Mouse (Mus musculus) kidney, postnatal 10 days (tissue): ENCODE data around the gene Pi4ka.

Experiments
- DNase-seq: peaks from one replicate; pipeline ENCODE4 v3.0.0; 2021; ENCODE audit warnings: mixed read lengths

Pi4ka gene

DNA sequence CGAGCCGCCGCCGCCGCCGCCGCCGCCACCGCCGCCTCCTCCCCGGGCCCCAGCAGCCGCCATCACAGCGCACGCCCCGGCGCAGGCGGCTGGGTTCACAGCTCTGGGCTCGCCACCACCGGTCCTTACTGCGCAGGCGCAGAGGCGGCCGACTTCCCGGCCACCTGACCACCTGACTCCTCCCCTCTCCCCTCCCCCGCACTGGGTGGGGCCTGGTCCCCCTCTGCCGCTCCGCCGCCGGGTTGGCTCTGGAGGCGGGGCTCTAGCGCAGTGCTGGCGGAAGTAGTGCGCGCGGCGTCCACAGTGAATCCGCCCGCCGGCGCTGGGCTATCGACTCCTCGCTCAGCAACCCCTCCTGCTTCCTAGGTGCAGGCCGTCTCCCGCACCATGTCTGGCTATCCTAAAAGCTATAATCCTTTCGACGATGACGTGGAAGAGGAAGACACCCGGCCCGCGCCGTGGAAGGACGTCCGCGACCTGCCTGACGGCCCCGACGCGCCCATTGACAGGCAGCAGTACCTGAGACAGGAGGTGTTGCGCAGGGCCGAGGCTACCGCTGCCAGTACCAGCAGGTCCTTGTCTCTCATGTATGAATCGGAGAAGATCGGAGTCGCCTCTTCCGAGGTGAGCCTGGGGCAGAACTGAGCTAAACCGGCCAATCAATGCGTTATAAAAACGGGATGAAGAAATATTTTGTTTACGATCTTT lies at the start of gene Pi4ka, which contains the start of gene Snap29:
Gene Pi4ka, minus strand, starts transcription at position 579 of the 708 bp plus-strand sequence.
Gene Snap29, plus strand, starts transcription at position 251 of the 708 bp plus-strand sequence.
- peak; percentile 100 for DNase-seq

DNA sequence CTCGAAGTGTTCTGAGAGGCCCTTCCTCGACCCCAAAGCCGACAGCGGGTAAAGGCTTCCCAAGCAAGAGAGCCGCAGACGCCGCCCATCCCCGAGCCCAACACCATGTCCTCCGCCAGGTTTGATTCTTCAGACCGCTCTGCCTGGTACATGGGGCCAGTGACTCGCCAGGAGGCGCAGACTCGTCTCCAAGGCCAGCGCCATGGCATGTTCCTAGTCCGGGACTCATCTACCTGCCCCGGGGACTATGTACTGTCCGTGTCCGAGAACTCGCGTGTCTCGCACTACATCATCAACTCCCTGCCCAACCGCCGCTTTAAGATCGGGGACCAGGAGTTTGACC lies 46.2 kb upstream of the Pi4ka start:
- DNase-seq: peak; percentile 68

DNA sequence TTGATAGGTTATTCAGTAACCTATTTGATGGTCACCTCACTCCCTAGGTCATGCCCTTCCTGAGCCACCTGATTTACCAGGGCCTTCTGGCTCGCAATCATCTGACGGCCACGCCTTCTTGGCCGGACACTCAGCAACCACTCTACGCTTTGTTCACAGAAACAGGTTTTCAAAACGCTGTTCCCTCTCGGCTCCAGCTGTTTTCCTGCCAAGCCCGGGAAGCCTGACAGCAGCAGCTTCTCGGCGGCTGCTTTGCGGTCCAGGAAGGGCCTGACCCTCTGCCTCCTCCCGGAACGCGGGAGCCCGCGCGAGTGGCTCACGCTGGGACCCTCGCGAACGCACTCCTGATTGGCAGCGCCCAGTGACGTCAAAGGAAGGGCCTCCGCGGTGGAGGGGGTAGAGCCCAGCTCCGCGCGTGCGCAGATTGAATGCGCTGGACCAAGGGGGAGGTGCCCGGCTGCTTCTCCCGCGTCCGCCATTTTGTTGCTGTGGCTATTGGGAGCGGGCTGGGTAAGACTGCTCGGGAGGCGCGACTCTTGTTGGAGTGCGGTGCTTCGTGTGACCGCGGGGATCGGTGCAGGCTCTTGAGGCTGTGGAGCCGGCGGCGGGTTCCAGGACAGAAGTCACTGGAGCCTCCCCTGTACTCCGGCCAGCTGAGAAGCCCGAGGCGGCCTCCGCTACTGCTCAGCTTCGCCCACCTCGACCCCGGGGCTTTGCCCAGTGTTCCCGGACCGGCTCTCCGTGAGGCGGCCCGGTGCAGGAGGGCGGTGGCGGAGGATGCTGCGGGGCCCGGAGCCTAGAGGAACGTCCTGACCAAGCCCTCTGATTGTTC lies 45.6 kb upstream of the Pi4ka start, which contains the start of gene Crkl:
Gene Crkl, plus strand, starts transcription at position 447 of the 832 bp plus-strand sequence.
- peak; percentile 98 for DNase-seq

DNA sequence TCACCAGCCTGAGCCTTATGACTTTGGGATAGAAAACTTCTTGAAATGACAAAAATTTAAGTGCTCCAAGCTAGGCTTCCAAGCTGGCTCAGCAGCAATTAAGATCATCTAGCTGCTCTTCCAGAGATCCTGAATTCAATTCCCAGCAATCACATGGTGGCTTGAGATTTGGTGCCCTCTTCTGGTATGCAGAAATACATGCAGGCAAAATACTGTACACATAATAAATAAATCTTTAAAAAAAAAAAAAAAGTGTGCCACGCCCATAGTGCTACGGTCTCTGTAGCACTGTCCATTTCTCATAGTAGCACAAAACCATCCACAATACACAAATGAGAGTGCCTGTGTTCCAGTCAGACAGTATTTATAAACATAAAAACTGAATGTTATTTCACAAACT lies 26.5 kb upstream of the Pi4ka start:
- DNase-seq: peak; percentile 14

DNA sequence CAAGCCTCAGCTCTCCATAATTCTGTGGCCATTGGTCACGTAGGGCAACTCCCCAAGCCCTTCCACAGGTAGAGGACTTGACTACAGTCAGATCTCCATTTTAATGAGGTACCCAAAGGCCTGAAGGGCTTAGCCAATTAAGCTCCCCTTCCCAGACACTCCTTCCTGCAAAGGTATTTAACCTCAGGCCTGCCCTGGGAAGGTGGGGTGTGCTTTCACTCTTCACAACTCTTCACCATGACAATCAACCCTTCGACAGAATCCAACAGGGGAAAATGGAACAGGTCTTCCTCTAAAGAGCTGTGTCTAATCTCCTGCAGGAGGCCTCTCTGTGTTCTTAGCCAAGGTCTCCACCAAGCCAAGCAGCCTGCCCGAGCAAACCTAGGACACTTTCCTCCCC lies 16.9 kb upstream of the Pi4ka start:
- DNase-seq: no peak

DNA sequence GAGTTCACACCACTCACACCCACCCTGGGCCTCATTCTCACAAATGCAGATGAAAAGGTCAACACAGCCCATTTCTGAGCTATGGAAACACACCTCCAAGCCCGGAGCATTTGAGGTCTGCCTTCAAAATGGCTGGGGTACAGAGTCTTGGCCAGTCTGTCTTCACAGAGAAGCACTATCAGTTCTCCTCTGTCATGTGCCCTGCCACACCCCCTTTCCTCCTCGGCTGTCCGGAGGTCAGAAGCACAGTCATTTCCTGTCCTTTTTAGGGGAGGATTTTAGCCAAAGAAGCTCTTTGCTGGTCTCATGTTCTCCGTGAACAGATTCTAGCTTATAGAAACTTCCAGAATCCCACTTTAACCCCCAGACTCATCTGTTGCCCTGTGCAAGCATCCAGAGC lies 4.1 kb upstream of the Pi4ka start:
- peak; percentile 42 for DNase-seq

DNA sequence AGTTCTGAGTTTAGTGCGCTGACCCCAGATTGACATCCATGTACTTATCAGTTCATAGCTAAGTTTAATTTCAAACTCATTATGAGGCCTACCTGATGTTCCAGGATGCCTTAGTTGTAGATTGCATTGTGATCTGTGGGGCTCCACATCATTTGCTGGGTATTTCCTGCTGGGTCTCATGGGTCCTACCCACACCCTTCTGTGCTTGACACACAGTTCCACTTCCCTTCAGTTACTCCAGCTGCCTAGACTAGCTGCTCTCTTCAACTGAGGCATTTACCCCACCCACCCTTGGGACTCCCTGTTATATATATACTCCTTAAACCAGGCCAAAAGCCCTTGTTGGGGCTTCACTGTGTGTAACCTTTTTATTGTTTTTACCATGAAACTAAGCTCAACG lies 2.9 kb upstream of the Pi4ka start:
- DNase-seq: no peak

DNA sequence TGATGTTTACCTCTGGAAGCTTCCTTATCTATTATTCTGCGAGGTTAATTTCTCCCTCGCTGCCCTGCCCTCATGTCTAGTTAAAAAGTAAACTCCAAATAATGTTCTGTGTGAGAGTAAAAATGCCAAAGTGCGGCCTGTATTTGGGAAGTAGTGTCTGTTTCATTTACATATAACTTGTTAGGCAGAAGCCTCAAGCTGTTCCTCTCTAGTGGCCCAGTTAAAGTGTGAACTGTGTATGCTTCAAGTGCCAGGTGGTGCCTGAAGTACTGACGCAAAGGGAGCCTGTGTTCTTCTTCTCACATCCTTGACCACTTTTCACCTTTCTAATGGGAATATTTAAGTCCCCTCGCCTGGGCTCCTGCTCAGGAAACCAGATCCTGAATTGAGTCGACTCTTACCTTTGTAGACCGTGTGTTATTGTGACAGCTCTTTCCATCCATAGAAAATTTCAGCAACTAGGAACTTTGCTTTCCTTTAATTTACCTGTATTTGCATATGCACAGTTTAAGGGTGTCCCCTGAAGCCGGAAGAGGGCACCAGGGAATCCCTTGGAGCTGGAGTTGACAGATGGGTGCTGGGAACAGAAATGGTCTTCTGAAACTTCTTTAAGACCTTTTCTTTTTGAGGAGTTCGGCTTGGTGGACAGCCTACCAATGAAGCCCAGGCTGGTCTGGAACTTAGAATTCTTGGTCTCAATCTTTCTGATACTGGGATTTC lies 558 bp upstream of the Pi4ka start:
- DNase-seq: peak; percentile 13

DNA sequence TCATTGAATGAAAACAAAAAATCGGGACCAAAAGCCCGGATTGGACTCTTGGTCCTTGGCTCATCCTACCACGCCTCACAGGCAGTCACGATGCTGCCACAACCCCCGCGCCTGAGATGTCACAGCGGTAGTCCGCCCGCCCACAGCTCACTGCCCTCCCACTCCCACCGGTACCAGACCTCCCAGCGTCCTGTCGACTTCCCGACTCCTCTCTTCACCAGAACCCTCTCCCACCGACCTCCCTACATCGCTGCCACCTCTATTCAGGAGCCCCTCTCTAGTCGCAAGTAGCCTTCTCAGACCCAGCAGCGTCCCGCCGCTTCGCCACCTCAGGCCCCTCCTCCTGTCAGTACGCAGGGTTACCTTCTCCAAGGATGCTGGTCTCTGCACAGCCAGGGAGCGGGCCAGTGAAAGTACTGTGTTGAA lies 830 bp downstream of the Pi4ka start:
- peak; percentile 76 for DNase-seq

DNA sequence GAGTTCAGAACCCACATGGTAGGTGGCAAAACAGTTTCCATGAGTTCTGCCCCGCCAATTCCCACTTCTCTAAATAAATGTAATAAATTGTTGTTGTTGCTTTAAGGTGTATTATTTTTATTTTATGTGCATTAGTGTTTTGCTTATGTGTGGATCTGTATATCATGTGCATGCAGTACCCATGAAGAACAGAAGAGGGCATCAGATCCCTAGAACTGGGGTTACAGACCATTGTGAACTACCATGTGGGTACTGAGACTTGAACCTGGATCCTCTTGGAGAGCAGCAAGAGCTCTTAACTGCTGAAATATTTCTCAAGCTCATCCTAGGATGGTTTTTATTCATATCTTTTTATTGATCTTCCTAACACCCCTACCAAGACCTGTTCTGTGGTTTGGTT lies 3.3 kb downstream of the Pi4ka start:
- DNase-seq: peak; percentile 54

DNA sequence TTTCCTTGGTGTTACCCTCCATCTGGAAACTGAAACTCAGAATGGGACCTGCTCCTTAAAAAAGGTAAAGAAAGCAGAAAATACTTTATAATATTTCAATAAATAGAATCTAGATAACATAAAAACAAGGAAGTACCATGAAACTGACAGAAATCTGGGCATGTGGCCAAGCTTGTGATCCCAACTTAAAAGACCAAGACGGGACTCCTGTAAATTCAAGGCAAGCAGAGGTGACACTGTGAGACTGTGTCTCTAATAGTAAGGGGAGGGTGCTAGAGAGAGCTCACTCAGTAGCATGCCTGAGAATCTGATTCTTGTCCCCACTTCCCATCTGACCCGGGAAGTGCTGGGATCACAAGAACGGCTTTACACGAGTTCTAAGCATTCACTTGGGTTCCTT lies 13.3 kb downstream of the Pi4ka start:
- peak; percentile 49 for DNase-seq

DNA sequence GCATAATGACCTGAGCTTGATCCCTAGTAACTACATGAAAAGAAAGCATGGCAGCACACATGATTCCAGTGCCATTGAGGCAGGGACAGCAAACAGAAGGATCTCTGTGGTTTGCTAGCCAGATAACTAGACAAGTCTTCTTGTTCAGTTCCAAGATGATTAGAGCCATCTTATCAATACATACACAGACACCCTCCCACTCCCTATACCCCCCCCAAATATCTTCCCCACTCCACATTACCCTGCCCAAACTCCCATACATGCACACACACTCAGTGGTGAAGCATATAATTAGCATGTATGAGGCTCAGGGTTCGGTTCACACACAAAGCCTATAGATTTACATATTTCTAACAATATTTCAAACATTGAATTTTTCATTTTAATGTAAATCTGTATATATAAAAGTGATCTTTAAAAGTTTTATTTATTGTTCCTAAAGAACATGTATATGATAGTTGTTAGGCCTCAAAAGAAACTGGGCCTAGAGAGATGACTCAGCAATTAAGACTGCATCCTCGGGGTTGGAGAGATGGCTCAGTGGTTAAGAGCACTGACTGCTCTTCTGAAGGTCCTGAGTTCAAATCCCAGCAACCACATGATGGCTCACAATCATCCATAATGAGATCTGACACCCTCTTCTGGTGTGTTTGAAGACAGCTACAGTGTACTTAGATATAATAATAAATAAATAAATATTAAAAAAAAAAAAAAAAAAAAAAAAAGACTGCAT lies 22.4 kb downstream of the Pi4ka start:
- no peak for DNase-seq

DNA sequence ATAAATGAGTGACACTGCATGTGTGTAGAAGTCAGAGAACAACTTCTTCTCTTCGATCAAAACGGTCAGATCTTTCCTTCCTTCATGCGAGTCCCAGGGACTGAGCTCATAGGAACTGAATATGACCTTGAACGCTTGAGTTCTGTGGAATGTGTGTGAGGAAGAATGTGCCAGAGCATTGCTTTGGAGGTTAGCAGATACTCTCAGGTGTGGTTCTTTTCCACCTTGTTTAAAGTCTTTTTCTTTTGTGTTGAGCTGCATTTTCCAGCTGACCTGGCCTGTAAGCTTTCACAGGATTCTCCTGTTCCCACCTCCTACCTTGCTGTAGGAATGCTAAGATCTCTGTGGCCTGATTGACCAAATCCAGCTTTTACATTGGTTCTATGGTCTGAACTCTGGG lies 23.8 kb downstream of the Pi4ka start:
- no peak for DNase-seq

DNA sequence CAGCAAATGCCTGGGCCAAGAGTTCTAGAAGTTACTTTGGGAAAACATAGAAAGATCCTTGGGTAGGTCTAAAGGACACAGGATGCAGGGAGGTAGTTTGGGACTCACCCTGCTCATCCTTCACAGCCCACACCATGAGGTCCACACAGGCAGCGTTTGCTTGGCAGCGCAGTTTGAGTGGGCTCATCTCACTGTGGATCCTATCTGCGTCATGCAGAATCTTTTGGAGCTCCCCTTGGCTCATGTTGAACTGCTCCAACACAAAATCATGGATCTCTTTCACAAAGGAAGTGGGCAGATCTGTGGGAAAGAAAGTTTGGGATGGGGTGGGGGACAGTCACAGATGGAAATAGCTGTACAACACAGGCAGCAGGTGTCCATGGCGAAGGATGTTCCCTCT lies 47.3 kb downstream of the Pi4ka start:
- no peak for DNase-seq

DNA sequence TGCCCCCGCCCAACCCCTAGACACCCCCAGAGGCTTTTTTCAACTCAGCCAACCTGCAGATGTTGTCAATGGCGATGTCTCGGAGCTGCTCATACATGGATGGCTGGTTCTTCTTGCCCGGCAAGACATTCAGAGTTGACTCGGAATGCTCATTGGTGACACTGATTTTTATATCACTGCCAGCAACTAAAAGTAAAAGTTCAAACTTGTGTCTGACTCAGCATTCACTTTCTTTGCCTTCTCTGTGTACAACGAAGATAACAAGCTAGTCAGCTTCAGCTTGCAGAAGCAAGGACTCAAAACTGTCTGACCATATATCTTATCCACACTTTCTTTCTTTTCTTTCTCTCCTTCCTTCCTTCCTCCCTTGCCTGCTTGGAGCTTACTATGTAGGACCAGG lies 50.1 kb downstream of the Pi4ka start:
- DNase-seq: no peak

DNA sequence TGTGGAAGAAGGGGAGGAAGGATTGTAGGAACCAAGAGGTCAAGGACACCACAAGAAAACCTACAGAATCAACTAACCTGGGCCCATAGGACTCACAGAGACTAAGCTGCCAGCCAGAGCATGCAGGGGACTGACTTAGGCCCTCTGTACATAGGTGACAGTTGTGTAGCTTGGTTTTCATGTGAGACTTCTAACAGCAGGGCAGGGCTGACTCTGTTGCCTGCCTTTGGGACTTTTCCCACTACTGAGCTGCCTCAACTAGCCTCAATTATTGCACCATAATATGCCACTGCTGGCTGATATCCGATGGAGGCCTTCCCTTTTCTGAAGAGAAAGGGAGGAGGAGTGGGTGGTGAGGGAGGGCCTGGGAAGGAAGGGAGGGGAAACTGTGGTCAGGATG lies 59.3 kb downstream of the Pi4ka start:
- no peak for DNase-seq

DNA sequence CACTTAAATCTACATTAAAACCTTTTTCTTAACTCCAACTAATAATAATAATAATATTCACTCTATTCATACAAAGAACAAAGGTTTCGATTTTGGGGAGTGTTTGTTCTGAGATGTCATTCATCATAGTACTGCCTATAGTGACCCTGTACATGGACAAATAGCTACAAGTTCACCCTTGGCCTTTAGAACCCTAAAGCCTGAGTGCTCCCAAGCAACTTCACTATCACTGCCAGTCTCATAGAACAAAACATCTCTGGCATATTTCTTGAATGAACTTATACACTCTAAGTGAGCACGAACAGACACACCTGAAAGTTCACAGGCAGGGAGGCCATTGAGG lies 60.3 kb downstream of the Pi4ka start:
- DNase-seq: no peak

DNA sequence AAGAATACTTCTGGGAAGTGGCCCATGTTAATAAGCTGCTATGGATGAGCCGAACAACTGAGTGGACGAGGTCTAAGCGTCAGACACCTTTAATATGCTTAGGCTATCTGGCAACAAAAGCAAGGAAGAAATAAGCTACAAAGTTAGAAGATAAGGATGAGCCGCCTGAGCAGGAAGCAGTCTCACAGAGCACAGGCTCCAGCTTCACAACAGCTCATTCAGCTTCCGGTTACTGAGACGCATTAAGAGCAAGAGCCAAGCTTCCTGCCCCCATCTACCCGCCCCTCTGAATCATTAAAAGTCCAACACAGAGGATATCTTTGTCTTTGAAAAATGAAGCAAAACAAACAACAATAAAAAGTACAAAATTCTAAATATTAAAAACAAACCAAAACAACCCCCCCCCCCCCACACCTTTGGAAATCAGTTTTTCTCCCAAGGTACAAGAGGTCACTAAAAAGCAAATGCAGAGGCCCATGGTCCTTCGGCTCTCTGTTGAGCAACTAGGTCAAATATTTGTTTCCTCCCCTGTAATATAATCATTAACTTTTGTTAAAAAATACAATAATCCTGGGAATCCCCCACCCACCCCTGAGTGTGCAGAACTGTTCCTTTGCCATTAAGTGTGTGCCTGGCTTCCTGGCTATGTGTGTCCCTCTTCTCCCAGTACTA lies 60.8 kb downstream of the Pi4ka start:
- no peak for DNase-seq

DNA sequence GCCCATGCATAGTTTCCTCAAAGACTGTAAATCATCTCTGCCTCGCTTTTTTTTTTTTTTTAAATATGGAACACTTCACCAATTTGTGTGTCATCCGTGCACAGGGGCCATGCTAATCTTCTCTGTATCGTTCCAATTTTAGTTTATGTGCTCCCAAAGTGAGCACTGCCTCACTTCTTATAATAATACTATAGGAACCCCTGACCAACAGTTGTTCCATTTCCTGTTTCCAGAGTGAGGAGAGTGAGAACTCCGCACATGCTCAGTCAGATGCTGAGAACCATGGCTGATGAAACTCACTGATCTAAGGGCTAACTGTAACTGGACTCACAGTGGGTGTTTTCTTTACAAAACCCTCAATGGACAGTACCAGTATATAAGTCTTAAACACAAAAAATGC lies 64.3 kb downstream of the Pi4ka start:
- DNase-seq: no peak

DNA sequence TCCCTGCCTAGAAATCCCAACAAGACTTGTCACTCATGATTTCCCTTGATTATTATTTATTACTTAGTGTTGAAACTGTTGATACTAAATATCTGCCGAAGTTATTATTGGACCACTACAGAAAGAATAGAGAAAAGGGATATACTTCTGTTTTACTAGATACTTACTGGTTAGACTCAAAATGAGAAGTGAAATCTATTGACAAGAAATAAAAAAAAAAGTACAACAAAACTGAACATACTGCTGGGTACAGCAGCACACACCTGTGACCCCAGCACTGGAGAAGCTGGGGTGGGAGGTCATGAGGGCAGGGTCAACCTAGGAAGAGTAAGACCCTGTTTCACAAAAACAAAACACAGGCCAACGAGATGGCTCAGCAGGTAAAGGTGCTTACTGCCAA lies 65.4 kb downstream of the Pi4ka start:
- no peak for DNase-seq

DNA sequence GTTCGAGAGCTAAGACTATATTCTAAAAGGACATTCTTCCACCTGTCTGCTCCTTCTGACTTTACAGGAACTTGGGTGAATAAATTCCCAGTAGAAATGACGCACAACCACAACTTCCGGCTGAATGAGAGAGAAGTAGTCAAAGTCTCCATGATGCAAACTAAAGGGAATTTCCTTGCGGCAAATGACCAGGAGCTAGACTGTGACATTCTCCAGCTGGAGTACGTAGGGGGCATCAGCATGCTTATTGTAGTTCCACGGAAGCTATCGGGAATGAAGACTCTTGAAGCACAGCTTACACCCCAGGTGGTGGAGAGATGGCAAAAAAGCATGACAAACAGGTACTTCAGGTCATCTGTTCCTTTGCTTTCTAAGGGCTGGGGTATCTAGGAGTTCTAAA lies 66.4 kb downstream of the Pi4ka start:
- peak; percentile 20 for DNase-seq

DNA sequence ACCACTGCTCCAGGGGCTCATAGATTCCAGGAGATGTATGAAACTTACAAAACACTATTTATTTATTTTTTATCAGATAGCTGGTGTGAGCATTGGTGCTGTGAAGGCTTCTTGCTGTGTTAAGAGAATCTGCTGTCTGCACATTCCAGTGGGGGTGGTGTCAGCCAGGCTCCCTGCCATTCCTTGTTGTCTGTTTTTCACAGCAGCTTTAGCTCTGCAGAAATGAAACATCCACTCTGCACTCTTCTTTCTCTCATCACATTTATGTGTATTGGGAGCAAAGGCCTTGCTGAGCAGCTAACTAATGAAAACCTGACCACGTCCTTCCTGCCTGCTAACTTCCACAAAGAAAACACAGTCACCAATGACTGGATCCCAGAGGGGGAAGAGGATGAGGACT lies 70.0 kb downstream of the Pi4ka start:
- DNase-seq: peak; percentile 24
